Mouse (Mus musculus): ENCODE results near the gene Chchd3. TPM values are rescaled to one million over a fixed set of nuclear protein-coding genes. Genes with fewer than 3 reads are reported as not detected.

The Chchd3 gene
- polyA plus RNA-seq, 1 experiment from 2014 or later = 135 TPM

GRCm38 (mm10) chr6:32894100-32894499, 166.0 kb downstream of the Chchd3 start:
- no peak overlapping the region for H3K9ac ChIP-seq (ENCODE audit: low read length)
- H3K4me2 ChIP-seq (ENCODE audit: low read depth, low read length, severe bottlenecking) = no peak overlapping the region
- DNase-seq (ENCODE audit: low spot score) = no peak
- H3K4me3 ChIP-seq (ENCODE audit: low read depth, low read length) = no peak overlapping the region
- H3K27ac ChIP-seq (ENCODE audit: low read depth, low read length) = no peak overlapping the region
- no peaks in the 10 kb centered on the region for H3K36me3 ChIP-seq (ENCODE audit: control insufficient read depth, insufficient read depth, low read length)
- H3K27me3 ChIP-seq (ENCODE audit: control insufficient read depth, insufficient read depth, low read length) = no peaks in the 10 kb centered on the region
- H3K4me1 ChIP-seq (replicated peaks; ENCODE audit: control insufficient read depth, insufficient read depth, low read length) = no peaks in the 10 kb centered on the region
- no peak for ATAC-seq (replicated peaks; ENCODE audit: low FRiP score)
- H3K9me3 ChIP-seq (ENCODE audit: control insufficient read depth, low read length) = no peaks in the 10 kb centered on the region
- 85% methylated on average over 2 of the region's 2 CpGs for WGBS

- DNase-seq (ENCODE audit: low spot score) (no peak), ATAC-seq (replicated peaks; ENCODE audit: low FRiP score) (no peak)
- Histone ChIP-seq H3K9ac (ENCODE audit: low read length) (no peak overlapping the region), H3K27ac (ENCODE audit: low read depth, low read length) (no peak overlapping the region), H3K9me3 (ENCODE audit: control insufficient read depth, low read length) (no peaks in the 10 kb centered on the region), H3K27me3 (ENCODE audit: control insufficient read depth, insufficient read depth, low read length) (no peaks in the 10 kb centered on the region), H3K4me3 (ENCODE audit: low read depth, low read length) (no peak overlapping the region), H3K36me3 (ENCODE audit: control insufficient read depth, insufficient read depth, low read length) (no peaks in the 10 kb centered on the region), H3K4me2 (ENCODE audit: low read depth, low read length, severe bottlenecking) (no peak overlapping the region), H3K4me1 (replicated peaks; ENCODE audit: control insufficient read depth, insufficient read depth, low read length) (no peaks in the 10 kb centered on the region)
- WGBS = 96% methylated on average over 4 of the region's 4 CpGs
These were observed 169.3 kb downstream of the Chchd3 start for GRCm38 (mm10) chr6:32890726-32891125.

GRCm38 (mm10) chr6:32888894-32889529, 171.0 kb downstream of the Chchd3 start:
- Histone ChIP-seq H3K4me1 (replicated peaks; ENCODE audit: control insufficient read depth, insufficient read depth, low read length) (no peaks in the 10 kb centered on the region), H3K27ac (ENCODE audit: low read depth, low read length) (no peak overlapping the region), H3K9me3 (ENCODE audit: control insufficient read depth, low read length) (no peaks in the 10 kb centered on the region), H3K9ac (ENCODE audit: low read length) (no peak overlapping the region), H3K4me3 (ENCODE audit: low read depth, low read length) (no peak overlapping the region), H3K4me2 (ENCODE audit: low read depth, low read length, severe bottlenecking) (no peak overlapping the region), H3K36me3 (ENCODE audit: control insufficient read depth, insufficient read depth, low read length) (no peaks in the 10 kb centered on the region), H3K27me3 (ENCODE audit: control insufficient read depth, insufficient read depth, low read length) (no peaks in the 10 kb centered on the region)
- WGBS = 73% methylated on average over 4 of the region's 4 CpGs
- ATAC-seq (replicated peaks; ENCODE audit: low FRiP score) = no peak
- DNase-seq (ENCODE audit: low spot score) = no peak

GRCm38 (mm10) chr6:32878586-32878985, 181.5 kb downstream of the Chchd3 start:
- Histone ChIP-seq H3K4me1 (replicated peaks; ENCODE audit: control insufficient read depth, insufficient read depth, low read length) (peaks cover 5% of the 10 kb centered on the region; the same call in 1 of the 2 replicates), H3K4me2 (ENCODE audit: low read depth, low read length, severe bottlenecking) (no peak overlapping the region), H3K27ac (ENCODE audit: low read depth, low read length) (no peak overlapping the region), H3K9me3 (ENCODE audit: control insufficient read depth, low read length) (no peaks in the 10 kb centered on the region), H3K4me3 (ENCODE audit: low read depth, low read length) (no peak overlapping the region), H3K9ac (ENCODE audit: low read length) (no peak overlapping the region), H3K36me3 (ENCODE audit: control insufficient read depth, insufficient read depth, low read length) (no peaks in the 10 kb centered on the region), H3K27me3 (ENCODE audit: control insufficient read depth, insufficient read depth, low read length) (no peaks in the 10 kb centered on the region)
- no peak for DNase-seq (ENCODE audit: low spot score)
- no peak for ATAC-seq (replicated peaks; ENCODE audit: low FRiP score)
- WGBS = 83% methylated on average over 5 of the region's 5 CpGs

- Histone ChIP-seq H3K27me3 (ENCODE audit: control insufficient read depth, insufficient read depth, low read length) (no peaks in the 10 kb centered on the region), H3K9me3 (ENCODE audit: control insufficient read depth, low read length) (no peaks in the 10 kb centered on the region), H3K27ac (ENCODE audit: low read depth, low read length) (no peak overlapping the region), H3K4me2 (ENCODE audit: low read depth, low read length, severe bottlenecking) (no peak overlapping the region), H3K4me3 (ENCODE audit: low read depth, low read length) (no peak overlapping the region), H3K9ac (ENCODE audit: low read length) (no peak overlapping the region), H3K4me1 (replicated peaks; ENCODE audit: control insufficient read depth, insufficient read depth, low read length) (peaks cover 5% of the 10 kb centered on the region; the same call in 1 of the 2 replicates), H3K36me3 (ENCODE audit: control insufficient read depth, insufficient read depth, low read length) (no peaks in the 10 kb centered on the region)
- DNase-seq (ENCODE audit: low spot score) (no peak), ATAC-seq (replicated peaks; ENCODE audit: low FRiP score) (no peak)
- 33% methylated on average over 3 of the region's 3 CpGs for WGBS
These were observed 185.9 kb downstream of the Chchd3 start for GRCm38 (mm10) chr6:32874176-32874575.

GRCm38 (mm10) chr6:32872805-32873204, 187.3 kb downstream of the Chchd3 start:
- WGBS = 89% methylated on average over 2 of the region's 2 CpGs
- DNase-seq (ENCODE audit: low spot score) (no peak), ATAC-seq (replicated peaks; ENCODE audit: low FRiP score) (no peak)
- Histone ChIP-seq H3K27me3 (ENCODE audit: control insufficient read depth, insufficient read depth, low read length) (no peaks in the 10 kb centered on the region), H3K36me3 (ENCODE audit: control insufficient read depth, insufficient read depth, low read length) (no peaks in the 10 kb centered on the region), H3K4me2 (ENCODE audit: low read depth, low read length, severe bottlenecking) (no peak overlapping the region), H3K4me3 (ENCODE audit: low read depth, low read length) (no peak overlapping the region), H3K9me3 (ENCODE audit: control insufficient read depth, low read length) (no peaks in the 10 kb centered on the region), H3K4me1 (replicated peaks; ENCODE audit: control insufficient read depth, insufficient read depth, low read length) (peaks cover 5% of the 10 kb centered on the region; the same call in 1 of the 2 replicates), H3K9ac (ENCODE audit: low read length) (no peak overlapping the region), H3K27ac (ENCODE audit: low read depth, low read length) (no peak overlapping the region)

GRCm38 (mm10) chr6:32850960-32851359, 209.1 kb downstream of the Chchd3 start:
- ATAC-seq (replicated peaks; ENCODE audit: low FRiP score) (no peak), DNase-seq (ENCODE audit: low spot score) (no peak)
- Histone ChIP-seq H3K4me2 (ENCODE audit: low read depth, low read length, severe bottlenecking) (no peak overlapping the region), H3K4me1 (replicated peaks; ENCODE audit: control insufficient read depth, insufficient read depth, low read length) (no peaks in the 10 kb centered on the region), H3K27me3 (ENCODE audit: control insufficient read depth, insufficient read depth, low read length) (no peaks in the 10 kb centered on the region), H3K4me3 (ENCODE audit: low read depth, low read length) (no peak overlapping the region), H3K36me3 (ENCODE audit: control insufficient read depth, insufficient read depth, low read length) (no peaks in the 10 kb centered on the region), H3K27ac (ENCODE audit: low read depth, low read length) (no peak overlapping the region), H3K9ac (ENCODE audit: low read length) (no peak overlapping the region), H3K9me3 (ENCODE audit: control insufficient read depth, low read length) (no peaks in the 10 kb centered on the region)
- 90% methylated on average over 4 of the region's 4 CpGs for WGBS

- Histone ChIP-seq H3K9ac (ENCODE audit: low read length) (no peak overlapping the region), H3K4me1 (replicated peaks; ENCODE audit: control insufficient read depth, insufficient read depth, low read length) (no peaks in the 10 kb centered on the region), H3K4me3 (ENCODE audit: low read depth, low read length) (no peak overlapping the region), H3K27ac (ENCODE audit: low read depth, low read length) (no peak overlapping the region), H3K9me3 (ENCODE audit: control insufficient read depth, low read length) (no peaks in the 10 kb centered on the region), H3K27me3 (ENCODE audit: control insufficient read depth, insufficient read depth, low read length) (no peaks in the 10 kb centered on the region), H3K36me3 (ENCODE audit: control insufficient read depth, insufficient read depth, low read length) (no peaks in the 10 kb centered on the region), H3K4me2 (ENCODE audit: low read depth, low read length, severe bottlenecking) (no peak overlapping the region)
- DNase-seq (ENCODE audit: low spot score) (no peak), ATAC-seq (replicated peaks; ENCODE audit: low FRiP score) (no peak)
- 93% methylated on average over 7 of the region's 7 CpGs for WGBS
These were observed 211.1 kb downstream of the Chchd3 start for GRCm38 (mm10) chr6:32848974-32849373.

GRCm38 (mm10) chr6:32845463-32845862, 214.6 kb downstream of the Chchd3 start:
- H3K9me3 ChIP-seq (ENCODE audit: control insufficient read depth, low read length) = no peaks in the 10 kb centered on the region
- no peak overlapping the region for H3K4me2 ChIP-seq (ENCODE audit: low read depth, low read length, severe bottlenecking)
- WGBS = 48% methylated on average over 1 of the region's 1 CpGs
- no peak overlapping the region for H3K4me3 ChIP-seq (ENCODE audit: low read depth, low read length)
- DNase-seq (ENCODE audit: low spot score) (no peak), ATAC-seq (replicated peaks; ENCODE audit: low FRiP score) (no peak)
- H3K27ac ChIP-seq (ENCODE audit: low read depth, low read length) = no peak overlapping the region
- no peaks in the 10 kb centered on the region for H3K27me3 ChIP-seq (ENCODE audit: control insufficient read depth, insufficient read depth, low read length)
- no peak overlapping the region for H3K9ac ChIP-seq (ENCODE audit: low read length)
- H3K36me3 ChIP-seq (ENCODE audit: control insufficient read depth, insufficient read depth, low read length) = no peaks in the 10 kb centered on the region
- no peaks in the 10 kb centered on the region for H3K4me1 ChIP-seq (replicated peaks; ENCODE audit: control insufficient read depth, insufficient read depth, low read length)
